Mouse (Mus musculus): Measurements from ENCODE around the gene Peli1. TPM values are rescaled to one million over a fixed set of nuclear protein-coding genes. Genes with fewer than 3 reads are reported as not detected.

The Peli1 gene
- polyA plus RNA-seq, 1 experiment from 2014 or later = 104 TPM

GRCm38 (mm10) chr11:21082711-21083110 is 8.4 kb upstream of the Peli1 start:
- Histone ChIP-seq H3K36me3 (ENCODE audit: control insufficient read depth, insufficient read depth, low read length) (no peaks in the 10 kb centered on the region), H3K9me3 (ENCODE audit: control insufficient read depth, low read length) (no peaks in the 10 kb centered on the region), H3K27me3 (ENCODE audit: control insufficient read depth, insufficient read depth, low read length) (no peaks in the 10 kb centered on the region), H3K4me1 (ENCODE audit: control insufficient read depth, insufficient read depth, low read length) (no peaks in the 10 kb centered on the region), H3K4me3 (replicated peaks; ENCODE audit: low read depth, low read length) (no peak overlapping the region), H3K27ac (replicated peaks; ENCODE audit: low read depth, low read length) (no peak overlapping the region), H3K9ac (replicated peaks; ENCODE audit: low read length) (no peak overlapping the region), H3K4me2 (ENCODE audit: low read length) (no peak overlapping the region)
- ATAC-seq (ENCODE audit: low FRiP score, low TSS enrichment) (no peak), DNase-seq (no peak)
- WGBS = 56% methylated on average over 2 of the region's 2 CpGs

- 26% methylated on average over 2 of the region's 2 CpGs for WGBS
- Histone ChIP-seq H3K9ac (replicated peaks; ENCODE audit: low read length) (no peak overlapping the region), H3K4me3 (replicated peaks; ENCODE audit: low read depth, low read length) (no peak overlapping the region), H3K4me2 (ENCODE audit: low read length) (no peak overlapping the region), H3K4me1 (ENCODE audit: control insufficient read depth, insufficient read depth, low read length) (peaks cover 3% of the 10 kb centered on the region), H3K9me3 (ENCODE audit: control insufficient read depth, low read length) (no peaks in the 10 kb centered on the region), H3K27me3 (ENCODE audit: control insufficient read depth, insufficient read depth, low read length) (no peaks in the 10 kb centered on the region), H3K36me3 (ENCODE audit: control insufficient read depth, insufficient read depth, low read length) (no peaks in the 10 kb centered on the region), H3K27ac (replicated peaks; ENCODE audit: low read depth, low read length) (no peak overlapping the region)
- no peak for DNase-seq
- no peak for ATAC-seq (ENCODE audit: low FRiP score, low TSS enrichment)
These were observed 2.7 kb upstream of the Peli1 start for GRCm38 (mm10) chr11:21088356-21088755.

GRCm38 (mm10) chr11:21089571-21089970 is 1.5 kb upstream of the Peli1 start:
- Histone ChIP-seq H3K4me2 (ENCODE audit: low read length) (no peak overlapping the region), H3K27me3 (ENCODE audit: control insufficient read depth, insufficient read depth, low read length) (no peaks in the 10 kb centered on the region), H3K4me1 (ENCODE audit: control insufficient read depth, insufficient read depth, low read length) (peaks cover 14% of the 10 kb centered on the region), H3K4me3 (replicated peaks; ENCODE audit: low read depth, low read length) (no peak overlapping the region), H3K27ac (replicated peaks; ENCODE audit: low read depth, low read length) (no peak overlapping the region), H3K9ac (replicated peaks; ENCODE audit: low read length) (no peak overlapping the region), H3K9me3 (ENCODE audit: control insufficient read depth, low read length) (no peaks in the 10 kb centered on the region), H3K36me3 (ENCODE audit: control insufficient read depth, insufficient read depth, low read length) (no peaks in the 10 kb centered on the region)
- DNase-seq = no peak
- WGBS = 70% methylated on average over 4 of the region's 4 CpGs
- ATAC-seq (ENCODE audit: low FRiP score, low TSS enrichment) = no peak

GRCm38 (mm10) chr11:21091428-21092405 is 626 bp downstream of the Peli1 start:
- Histone ChIP-seq H3K9me3 (ENCODE audit: control insufficient read depth, low read length) (no peaks in the 10 kb centered on the region), H3K4me3 (replicated peaks; ENCODE audit: low read depth, low read length) (peak overlapping the region; percentile 87), H3K27me3 (ENCODE audit: control insufficient read depth, insufficient read depth, low read length) (no peaks in the 10 kb centered on the region), H3K27ac (replicated peaks; ENCODE audit: low read depth, low read length) (peak overlapping the region; percentile 99), H3K4me1 (ENCODE audit: control insufficient read depth, insufficient read depth, low read length) (peaks cover 14% of the 10 kb centered on the region), H3K4me2 (ENCODE audit: low read length) (peak overlapping the region; percentile 57), H3K36me3 (ENCODE audit: control insufficient read depth, insufficient read depth, low read length) (no peaks in the 10 kb centered on the region), H3K9ac (replicated peaks; ENCODE audit: low read length) (peak overlapping the region; percentile 99)
- DNase-seq = peak; percentile 84
- WGBS = under 1% methylated on average over 92 of the region's 99 CpGs
- ATAC-seq (ENCODE audit: low FRiP score, low TSS enrichment) = peak; percentile 68

GRCm38 (mm10) chr11:21092621-21093020 is 1.5 kb downstream of the Peli1 start:
- DNase-seq = peak; percentile 31

GRCm38 (mm10) chr11:21093081-21093815 is 2.2 kb downstream of the Peli1 start:
- H3K9me3 ChIP-seq (ENCODE audit: control insufficient read depth, low read length) = no peaks in the 10 kb centered on the region
- peak overlapping the region; percentile 57 for H3K4me2 ChIP-seq (ENCODE audit: low read length)
- WGBS = 37% methylated on average over 3 of the region's 3 CpGs
- H3K9ac ChIP-seq (replicated peaks; ENCODE audit: low read length) = peak overlapping the region; percentile 24; the same call in 1 of the 2 replicates
- DNase-seq = no peak
- no peaks in the 10 kb centered on the region for H3K36me3 ChIP-seq (ENCODE audit: control insufficient read depth, insufficient read depth, low read length)
- no peak for ATAC-seq (ENCODE audit: low FRiP score, low TSS enrichment)
- H3K4me1 ChIP-seq (ENCODE audit: control insufficient read depth, insufficient read depth, low read length) = peaks cover 14% of the 10 kb centered on the region
- no peak overlapping the region for H3K27ac ChIP-seq (replicated peaks; ENCODE audit: low read depth, low read length)
- no peaks in the 10 kb centered on the region for H3K27me3 ChIP-seq (ENCODE audit: control insufficient read depth, insufficient read depth, low read length)
- H3K4me3 ChIP-seq (replicated peaks; ENCODE audit: low read depth, low read length) = peak overlapping the region; percentile 26

More at GRCm38 (mm10) chr11:21092621-21093020, 1.5 kb downstream of the Peli1 start:
- Histone ChIP-seq H3K9me3 (ENCODE audit: control insufficient read depth, low read length) (no peaks in the 10 kb centered on the region), H3K4me3 (replicated peaks; ENCODE audit: low read depth, low read length) (peak overlapping the region; percentile 87), H3K27me3 (ENCODE audit: control insufficient read depth, insufficient read depth, low read length) (no peaks in the 10 kb centered on the region), H3K9ac (replicated peaks; ENCODE audit: low read length) (peak overlapping the region; percentile 99), H3K36me3 (ENCODE audit: control insufficient read depth, insufficient read depth, low read length) (no peaks in the 10 kb centered on the region), H3K4me2 (ENCODE audit: low read length) (peak overlapping the region; percentile 57), H3K4me1 (ENCODE audit: control insufficient read depth, insufficient read depth, low read length) (peaks cover 14% of the 10 kb centered on the region), H3K27ac (replicated peaks; ENCODE audit: low read depth, low read length) (no peak overlapping the region)
- no peak for ATAC-seq (ENCODE audit: low FRiP score, low TSS enrichment)
- WGBS = 6% methylated on average over 7 of the region's 7 CpGs

GRCm38 (mm10) chr11:21096590-21096989 is 5.5 kb downstream of the Peli1 start:
- Histone ChIP-seq H3K4me2 (ENCODE audit: low read length) (no peak overlapping the region), H3K4me1 (ENCODE audit: control insufficient read depth, insufficient read depth, low read length) (peaks cover 14% of the 10 kb centered on the region), H3K27ac (replicated peaks; ENCODE audit: low read depth, low read length) (no peak overlapping the region), H3K27me3 (ENCODE audit: control insufficient read depth, insufficient read depth, low read length) (no peaks in the 10 kb centered on the region), H3K4me3 (replicated peaks; ENCODE audit: low read depth, low read length) (no peak overlapping the region), H3K9me3 (ENCODE audit: control insufficient read depth, low read length) (no peaks in the 10 kb centered on the region), H3K9ac (replicated peaks; ENCODE audit: low read length) (no peak overlapping the region), H3K36me3 (ENCODE audit: control insufficient read depth, insufficient read depth, low read length) (no peaks in the 10 kb centered on the region)
- ATAC-seq (ENCODE audit: low FRiP score, low TSS enrichment) (no peak), DNase-seq (no peak)
- WGBS = 99% methylated on average over 2 of the region's 2 CpGs

GRCm38 (mm10) chr11:21098457-21098856 is 7.4 kb downstream of the Peli1 start:
- WGBS = 91% methylated on average over 2 of the region's 2 CpGs
- peaks cover 10% of the 10 kb centered on the region for H3K4me1 ChIP-seq (ENCODE audit: control insufficient read depth, insufficient read depth, low read length)
- no peak overlapping the region for H3K4me3 ChIP-seq (replicated peaks; ENCODE audit: low read depth, low read length)
- no peaks in the 10 kb centered on the region for H3K9me3 ChIP-seq (ENCODE audit: control insufficient read depth, low read length)
- no peaks in the 10 kb centered on the region for H3K27me3 ChIP-seq (ENCODE audit: control insufficient read depth, insufficient read depth, low read length)
- H3K4me2 ChIP-seq (ENCODE audit: low read length) = no peak overlapping the region
- H3K36me3 ChIP-seq (ENCODE audit: control insufficient read depth, insufficient read depth, low read length) = no peaks in the 10 kb centered on the region
- ATAC-seq (ENCODE audit: low FRiP score, low TSS enrichment) (no peak), DNase-seq (no peak)
- H3K27ac ChIP-seq (replicated peaks; ENCODE audit: low read depth, low read length) = no peak overlapping the region
- H3K9ac ChIP-seq (replicated peaks; ENCODE audit: low read length) = no peak overlapping the region
